Mouse (Mus musculus) frontal cortex, postnatal 36 days (tissue): ENCODE measurements around the gene Hmg20a.

Experiments used
- DNase-seq, 2 experiments: peaks; one replicate each; pipeline ENCODE4 v3.0.0; 2022; ENCODE audit warnings: low spot score in 2 of 2

Hmg20a gene

DNA sequence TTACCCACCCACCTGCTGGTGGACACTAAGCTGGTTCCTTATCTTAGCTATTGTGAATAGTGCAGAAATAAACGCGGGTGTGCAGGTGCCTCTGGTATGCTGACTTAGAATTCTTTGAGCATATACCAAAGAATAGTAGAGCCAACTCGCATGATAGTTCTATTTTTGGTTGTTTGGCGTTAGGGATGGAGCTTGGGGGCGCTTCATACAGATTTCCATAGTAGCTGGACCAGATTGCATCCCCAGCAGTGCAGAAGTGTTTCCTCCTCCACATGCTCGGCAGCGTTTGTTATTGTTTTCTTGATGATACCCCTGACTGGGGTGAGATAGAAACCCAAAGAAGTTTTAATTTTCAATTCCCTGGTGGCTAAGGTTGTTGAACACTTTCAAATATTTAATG is 21.3 kb downstream of the Hmg20a start:
- DNase-seq, result peak in 1 of 2 experiments; percentile 23

DNA sequence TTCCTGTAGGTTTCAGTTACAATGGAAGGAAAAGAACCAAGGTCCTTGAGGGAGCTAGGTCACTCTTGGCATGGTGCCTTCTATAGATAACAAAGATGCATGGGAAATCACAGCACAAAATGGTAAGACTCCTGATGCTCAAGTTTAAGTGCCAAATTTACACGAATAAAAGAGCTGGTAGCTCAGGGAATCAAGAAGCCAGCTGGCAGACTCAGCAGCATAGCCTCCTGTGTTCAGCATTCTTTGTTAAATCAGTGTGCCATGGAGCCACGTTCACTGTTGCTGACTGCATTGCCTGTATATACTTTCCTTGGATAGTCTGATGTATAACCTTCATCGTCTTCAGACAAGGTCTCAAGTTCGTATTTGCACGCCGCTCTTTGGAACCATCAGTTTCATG is 33.2 kb downstream of the Hmg20a start:
- peak in 1 of 2 experiments; percentile 22 for DNase-seq

DNA sequence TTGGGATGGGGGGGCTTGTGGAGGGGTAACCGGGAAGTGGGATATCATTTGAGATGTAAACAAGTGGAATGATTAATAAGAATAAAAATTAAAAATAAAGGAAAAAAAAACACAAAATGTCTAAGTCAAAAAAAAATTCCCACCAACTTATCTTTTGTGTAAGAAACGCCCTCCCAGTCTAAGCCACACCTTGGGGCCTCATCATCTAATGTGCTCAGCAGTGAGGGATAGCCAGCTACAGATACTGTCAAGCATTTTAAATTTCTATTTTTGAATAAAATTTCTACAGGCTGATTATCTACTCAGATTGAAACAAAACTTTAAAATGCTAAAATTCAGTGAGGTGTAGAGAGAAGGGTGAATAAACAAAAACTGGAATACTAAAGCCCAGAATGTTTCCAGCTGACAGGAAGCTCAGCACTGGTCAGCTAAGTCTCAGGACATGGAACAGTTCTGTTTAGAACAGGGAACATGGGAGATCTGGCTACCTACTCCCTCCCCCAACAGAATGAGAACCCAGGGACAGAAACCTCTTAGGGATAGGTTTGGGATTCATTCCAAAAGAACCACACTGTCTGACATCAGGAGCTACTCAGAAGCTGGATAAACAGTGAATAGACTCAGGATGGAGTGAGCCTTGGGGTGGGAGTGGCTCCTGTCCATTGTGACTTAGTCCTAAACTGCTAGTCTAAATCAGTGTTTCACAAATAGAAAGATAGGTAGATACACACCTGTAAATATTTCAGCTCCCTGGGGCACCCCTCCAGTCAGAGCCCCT is 34.8 kb downstream of the Hmg20a start:
- DNase-seq, result no peak

DNA sequence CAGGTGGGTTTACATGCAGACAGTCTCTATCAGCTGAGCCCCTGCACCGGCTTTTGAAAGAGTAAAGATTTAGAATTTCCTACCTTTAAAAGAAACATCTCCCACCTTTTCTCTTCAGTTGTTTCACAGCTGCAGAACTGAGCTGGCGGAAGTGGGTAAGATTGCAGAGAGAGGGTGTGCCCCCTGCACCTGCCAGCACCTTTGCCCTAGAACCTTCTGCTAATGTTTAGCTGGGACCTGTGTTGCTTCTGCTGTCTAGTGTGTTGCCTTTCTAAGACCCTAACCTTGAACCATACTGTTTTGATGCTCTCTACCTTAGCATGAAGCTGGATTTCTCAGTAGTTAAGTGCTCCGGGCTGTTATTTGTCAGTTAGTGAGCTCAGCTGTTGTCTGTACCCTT is 38.0 kb downstream of the Hmg20a start:
- no peak for DNase-seq

DNA sequence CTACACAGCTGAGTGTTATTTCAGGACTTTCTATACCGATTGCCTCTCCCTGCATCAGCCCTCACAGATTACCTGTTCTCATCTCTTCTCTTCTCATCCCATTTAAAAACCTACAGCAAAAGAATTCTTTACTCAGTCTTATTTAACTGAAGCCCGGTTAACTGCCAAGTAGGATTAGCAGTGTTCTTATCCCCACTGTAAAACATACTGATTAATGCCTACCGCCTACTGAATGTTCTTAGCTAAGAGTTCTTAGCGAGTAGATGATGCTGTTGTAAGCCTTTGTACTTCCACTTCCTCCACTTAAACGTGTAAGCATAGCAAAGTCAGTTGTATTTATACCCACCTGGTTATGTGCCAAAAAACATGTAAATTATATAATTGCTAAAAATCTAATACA is 42.6 kb downstream of the Hmg20a start:
- no peak for DNase-seq

DNA sequence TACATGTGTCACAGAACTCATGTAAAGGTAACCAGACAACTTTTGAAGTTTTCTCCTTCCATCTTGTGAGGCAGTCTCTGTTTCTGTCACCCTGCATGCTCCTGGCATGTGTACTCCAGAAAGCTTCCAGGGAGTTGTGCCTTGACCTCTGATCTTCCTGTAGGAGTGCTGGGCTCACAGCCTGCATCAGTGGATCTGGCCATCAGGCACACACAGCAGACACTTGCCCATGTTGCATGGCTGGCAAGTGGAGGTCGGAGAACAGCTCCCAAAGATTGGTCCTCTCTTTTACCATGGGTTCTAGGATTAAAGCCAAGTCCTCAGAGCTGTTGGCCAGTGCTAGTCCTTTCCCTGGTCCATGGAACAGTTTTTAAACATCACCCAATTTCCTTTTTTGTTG is 44.2 kb downstream of the Hmg20a start:
- no peak for DNase-seq

DNA sequence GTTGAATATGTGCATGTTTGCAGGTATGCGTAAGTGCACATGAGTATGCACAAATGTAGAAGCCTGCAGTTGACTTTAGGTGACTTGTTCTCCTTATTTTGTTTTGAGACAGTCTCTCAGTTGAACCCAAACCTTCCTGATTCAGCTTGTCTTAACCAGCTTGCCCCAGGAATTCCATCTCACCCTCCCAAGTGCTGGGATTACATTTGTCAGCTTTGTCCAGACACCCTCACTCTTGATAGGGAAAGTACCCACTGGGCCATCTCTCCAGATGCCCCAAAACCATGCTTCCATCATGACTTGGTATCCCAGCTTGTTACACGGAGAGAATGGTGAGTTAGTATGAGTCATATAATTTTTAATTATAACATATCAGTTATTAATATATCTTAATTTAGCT is 44.6 kb downstream of the Hmg20a start:
- no peak for DNase-seq

DNA sequence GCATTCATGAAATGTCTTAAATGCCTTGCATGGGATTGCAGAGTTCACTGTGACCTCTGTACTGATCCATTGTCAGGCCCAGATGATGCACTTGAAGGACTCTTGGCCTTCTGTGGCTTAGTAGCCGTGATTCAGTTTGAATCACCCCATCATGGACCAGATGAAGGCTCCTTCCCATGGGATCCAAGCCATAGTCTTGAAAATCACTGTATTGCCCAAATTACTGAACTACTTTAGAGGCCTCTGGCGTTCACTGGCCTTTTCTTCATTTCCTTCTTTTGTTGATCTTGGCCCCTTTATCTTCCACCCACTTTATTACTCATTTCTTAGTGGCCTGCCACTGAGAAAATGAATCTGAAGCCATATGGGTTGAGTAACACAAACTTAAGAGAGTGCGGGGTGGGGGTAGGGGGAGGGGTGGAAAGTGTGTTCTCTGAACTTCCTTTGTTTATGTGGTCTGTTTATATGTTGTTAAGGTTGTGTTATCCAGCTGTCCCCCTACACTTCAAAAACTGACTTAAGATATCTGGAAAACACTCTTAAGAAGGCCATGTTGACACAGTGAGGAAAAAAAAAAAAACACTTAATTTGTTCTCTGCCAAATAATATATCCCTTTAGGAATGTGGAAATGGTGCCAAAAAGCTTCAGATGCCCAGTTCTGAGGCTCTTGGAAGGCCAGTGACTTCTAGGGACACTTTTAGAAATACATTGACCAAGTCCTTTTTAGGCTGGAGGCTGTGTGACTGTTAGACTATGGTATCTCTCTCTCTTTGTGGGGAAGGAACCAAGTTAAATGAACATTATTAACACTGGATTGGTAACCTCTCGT is 45.5 kb downstream of the Hmg20a start:
- no peak for DNase-seq

DNA sequence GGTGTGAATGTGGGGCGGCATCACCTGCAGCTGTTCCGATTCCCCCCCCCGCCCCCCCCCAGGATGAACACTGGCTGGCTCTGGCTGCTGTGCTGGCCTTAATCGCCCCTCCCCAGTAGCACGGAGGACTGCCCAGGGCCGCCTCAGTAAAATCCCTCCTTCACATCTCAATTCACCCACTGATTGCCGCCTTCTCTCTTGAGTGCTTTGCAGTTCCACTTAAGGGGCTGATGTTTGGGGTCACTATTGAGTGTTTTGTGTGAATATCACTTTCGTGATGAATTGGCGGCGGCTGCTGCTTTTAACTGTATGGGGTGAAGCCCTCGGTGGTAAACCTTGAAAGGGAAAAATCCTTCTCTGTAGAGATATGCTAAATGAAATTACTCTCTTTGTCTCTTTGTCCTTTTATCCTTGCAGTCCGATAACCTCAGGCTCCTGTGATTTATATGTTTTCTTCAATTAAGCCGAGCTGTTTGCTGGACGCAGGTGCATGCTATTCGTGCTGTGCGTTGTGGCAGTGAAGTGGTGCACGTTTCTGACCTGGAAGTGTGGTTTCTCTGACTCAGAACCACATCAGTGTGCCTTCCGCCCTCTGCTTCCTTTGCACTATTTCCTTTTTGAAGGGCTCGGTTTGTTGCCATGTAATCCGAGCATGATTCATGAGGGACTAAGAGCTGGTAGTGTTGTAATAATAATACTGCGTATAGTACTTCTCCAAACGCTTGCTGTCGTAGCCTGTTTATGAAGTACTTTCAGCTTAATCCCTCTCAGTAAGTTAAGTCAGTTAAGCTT is 46.6 kb downstream of the Hmg20a start:
- no peak for DNase-seq

DNA sequence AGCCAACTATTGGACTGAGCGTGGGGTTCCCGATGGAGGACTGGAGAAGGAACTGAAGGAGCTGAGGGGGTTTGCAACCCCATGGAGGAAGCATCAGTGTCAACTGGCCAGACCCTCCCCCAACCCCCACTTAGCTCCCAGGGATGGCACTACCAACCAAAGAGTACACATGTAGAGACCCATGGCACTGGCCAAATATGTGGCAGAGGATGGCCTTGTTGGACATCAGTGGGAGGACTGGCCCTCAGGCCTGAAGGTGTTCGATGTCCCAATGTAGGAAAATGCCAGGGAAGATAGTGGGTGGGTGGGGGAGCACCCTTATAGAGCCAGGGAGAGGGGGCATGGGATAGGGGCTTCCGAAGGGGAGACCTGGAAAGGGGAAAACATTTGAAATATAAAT is 47.8 kb downstream of the Hmg20a start:
- no peak for DNase-seq

DNA sequence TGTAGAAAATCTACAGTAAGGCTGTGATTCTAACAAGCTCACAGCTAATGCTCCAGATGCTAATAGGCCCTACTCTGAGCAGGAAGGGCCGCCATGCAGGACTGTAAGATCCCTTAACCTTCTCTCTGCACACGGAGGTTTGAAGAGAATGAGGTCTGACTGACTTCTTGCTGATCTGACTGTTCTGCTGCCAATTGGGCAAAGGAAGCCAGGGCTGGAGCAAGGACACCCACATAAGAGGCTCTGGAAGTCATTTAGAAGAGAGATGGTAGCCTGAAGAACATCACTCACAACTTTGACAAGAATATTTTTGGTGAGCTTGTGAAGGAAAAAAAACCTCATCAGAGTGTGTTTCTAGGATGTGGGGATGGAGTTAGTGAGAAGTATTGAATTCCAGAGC is 51.2 kb downstream of the Hmg20a start:
- DNase-seq, result no peak

DNA sequence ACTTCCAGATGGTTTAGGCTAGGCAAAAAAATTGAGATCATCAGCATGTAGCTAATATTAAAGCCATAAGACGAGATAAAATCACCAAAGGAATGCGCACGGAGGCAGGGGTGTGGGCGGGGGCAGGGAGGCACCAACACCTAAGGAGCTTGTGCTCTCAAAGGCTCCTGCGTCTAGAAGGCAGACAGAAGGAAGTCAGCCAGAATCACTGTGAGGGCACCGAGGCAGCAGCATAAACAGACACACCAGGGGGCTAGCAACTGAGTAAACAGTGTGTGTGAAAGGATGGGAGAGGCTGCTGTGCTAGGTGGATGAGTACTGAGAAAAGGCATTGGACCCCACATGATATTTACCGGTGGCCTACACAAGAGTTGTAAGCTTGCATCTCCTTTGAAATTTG is 51.9 kb downstream of the Hmg20a start:
- no peak for DNase-seq

DNA sequence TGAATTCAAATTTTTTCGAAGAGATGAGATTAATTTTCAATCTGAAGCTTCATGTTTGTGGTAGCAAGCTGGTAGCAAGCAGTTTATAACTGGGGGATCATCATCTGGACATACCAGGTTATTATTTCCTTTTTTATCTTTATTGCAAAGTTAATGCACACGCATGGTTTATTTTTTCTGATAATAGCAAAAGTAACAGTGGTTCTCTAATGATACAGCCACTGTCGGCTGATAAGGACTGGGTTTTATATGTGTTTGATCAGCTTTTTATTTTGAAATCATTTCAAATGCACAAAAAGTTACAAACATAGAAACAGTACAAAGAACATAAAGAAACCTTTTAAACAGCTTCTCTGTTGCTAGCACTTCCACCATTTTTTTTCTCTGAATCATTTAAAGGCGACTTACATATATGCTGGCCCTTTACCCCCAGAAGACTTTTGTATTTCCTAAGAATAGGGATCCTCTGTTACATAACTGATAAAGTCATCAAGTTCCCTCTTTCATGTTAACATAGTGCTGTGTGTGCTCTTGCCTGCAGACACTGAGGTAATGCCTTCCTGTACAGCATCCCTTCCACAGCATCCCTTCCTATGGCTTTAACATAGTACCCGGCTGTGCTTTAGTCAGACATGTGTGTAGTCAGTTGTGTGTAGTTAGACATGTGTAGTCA is 60.7 kb downstream of the Hmg20a start:
- no peak for DNase-seq

DNA sequence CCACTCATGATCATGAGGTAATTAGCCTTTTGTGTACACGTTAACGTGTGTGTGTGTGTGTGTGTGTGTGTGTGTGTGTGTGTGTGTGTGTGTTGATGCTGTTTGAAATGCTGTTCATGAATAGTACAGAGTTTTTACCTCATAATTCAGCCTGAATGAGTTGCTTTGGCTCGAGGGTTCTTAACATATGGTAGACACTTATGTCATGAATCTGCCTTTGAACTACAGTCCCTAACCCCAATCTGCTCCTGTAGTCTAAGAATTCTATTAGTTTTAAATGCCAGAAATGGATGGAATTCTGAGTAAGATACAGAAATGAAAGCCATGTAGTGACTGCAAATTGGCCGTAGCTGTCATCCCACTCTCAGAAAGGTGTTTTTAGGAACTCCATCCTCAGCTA is 64.2 kb downstream of the Hmg20a start:
- DNase-seq, result no peak

DNA sequence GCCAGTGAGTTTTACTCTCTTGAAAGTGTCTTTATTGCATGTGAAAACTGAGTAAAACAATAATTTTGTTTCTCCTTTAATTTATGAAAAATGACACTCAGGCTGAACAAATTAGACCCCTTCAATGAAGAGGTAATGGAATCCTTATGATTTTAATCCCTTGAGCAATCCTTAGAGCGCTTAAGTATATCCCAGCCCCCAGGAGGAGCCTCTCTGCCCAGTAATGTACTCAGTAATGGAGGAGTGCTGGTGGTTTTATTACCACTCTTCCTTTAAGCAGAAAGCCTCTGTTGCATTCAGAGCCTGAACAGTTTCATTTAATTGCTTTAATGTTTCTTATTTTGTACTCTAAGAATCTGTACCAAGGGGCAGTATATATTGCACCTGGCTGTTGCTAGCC is 67.0 kb downstream of the Hmg20a start:
- DNase-seq, result no peak

DNA sequence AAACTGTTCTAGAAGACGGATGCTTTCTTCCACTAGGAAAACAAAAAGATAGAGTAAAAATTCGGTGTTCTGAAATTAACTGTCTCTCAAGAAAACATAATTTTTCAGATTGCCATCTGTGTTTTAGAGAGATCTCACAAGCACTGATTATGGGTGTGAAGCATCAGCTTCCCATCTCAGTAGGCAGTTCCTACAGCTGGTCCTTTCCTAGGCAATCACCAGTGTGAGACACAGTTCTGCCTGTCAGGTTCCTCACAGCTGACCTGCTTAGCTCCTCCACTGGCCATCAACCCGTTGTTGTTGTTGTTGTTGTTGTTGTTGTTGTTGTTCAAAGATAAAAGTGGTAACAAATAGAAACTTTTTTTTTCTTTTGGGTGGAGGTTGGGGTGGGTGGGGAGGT is 67.7 kb downstream of the Hmg20a start:
- no peak for DNase-seq

DNA sequence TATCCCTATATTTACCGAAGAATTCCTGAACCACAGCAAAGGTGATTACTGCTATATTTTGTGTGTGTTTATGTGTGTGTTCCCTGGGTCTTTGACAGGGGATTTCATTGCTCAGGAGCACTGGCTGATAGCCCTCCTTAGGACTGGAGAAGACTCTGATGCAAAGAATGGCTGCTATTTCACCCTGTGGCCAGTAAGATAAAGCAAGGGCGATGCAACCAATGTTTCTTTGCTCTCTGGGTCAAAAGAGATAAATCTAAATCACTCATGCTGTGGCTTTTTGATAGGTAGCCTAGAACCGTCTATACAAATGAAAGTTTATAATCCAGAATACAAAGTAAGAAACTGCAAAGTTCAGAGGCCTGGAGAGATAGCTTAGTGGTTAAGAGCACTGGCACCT is 69.2 kb downstream of the Hmg20a start:
- DNase-seq, result no peak

DNA sequence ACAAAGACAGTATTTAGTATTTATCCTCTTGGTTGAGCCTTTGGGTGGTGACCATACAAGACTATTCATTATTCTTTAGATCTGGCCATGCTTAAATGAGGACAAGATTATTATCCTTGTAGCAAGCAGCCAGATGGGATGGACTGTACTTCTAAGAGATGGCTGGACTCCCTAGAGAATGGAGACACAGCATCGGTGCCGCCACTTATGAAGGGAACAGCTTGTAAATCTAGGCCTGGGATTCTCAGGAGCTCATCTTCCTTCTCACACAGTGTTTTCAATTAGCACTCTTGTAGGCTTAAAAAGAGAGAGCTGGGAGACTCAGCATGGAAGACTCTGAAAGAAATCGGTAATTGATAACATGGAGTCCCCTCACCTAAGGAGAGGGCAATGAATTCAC is 74.0 kb downstream of the Hmg20a start:
- no peak for DNase-seq

DNA sequence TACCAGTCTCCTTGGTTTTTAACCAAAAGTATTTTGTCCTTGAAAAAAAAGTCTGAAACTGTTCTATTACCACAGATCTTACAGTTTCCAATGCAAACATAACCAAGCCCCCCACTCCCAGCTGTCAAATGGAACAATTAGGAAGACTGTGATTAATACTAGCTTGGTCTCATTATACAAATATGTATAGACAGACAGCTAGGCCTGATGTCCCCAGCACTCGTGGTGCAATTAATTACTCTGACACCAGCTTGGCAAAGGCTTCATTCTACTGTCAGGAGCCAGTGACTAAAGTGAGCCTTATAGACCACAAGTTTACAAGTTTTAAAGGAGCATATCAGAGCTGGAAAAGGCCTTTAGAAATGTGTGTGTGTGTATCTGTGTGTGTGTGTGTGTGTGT is 74.5 kb downstream of the Hmg20a start:
- no peak for DNase-seq

DNA sequence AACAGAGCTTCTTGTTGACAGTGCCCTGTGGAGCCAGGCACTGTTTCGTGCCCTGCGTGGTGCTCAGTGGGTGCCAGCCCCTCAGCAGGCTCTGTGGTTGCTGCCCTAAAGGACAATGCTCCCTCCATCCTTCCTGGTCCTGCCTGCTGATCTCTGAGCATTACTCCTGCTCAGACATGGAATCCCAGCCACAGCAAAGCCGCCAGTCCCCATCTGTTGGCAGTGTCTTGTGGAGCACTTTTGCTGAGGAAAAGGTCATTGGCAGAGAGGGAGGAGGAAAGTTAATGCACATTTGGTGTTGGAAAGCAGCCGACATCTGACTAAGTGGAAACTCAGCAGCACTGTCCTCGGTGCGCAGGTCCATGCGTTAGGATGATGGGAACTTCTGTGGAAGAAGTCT is 76.7 kb downstream of the Hmg20a start:
- no peak for DNase-seq

DNA sequence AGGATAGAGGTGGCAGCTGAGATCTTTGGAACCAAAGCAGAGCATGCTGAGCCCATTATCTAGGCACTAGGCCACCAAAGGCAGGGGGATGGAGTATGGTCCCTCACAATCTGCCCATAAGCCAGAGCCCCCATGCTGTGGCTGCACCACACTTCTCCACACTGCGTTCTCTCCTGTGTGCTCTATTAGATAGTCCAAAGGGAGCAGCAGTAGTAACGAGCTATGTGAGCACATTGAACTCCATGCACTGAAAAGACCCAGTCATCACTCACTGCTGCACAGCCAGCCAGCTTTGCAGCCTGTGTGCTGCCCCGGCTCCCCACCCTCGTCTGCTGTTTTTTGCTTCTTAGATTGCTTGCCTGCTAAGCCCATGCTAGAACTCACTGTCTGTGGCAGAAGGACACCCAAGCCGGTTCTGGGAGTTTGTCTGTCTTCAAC is 77.4 kb downstream of the Hmg20a start:
- DNase-seq, result no peak

DNA sequence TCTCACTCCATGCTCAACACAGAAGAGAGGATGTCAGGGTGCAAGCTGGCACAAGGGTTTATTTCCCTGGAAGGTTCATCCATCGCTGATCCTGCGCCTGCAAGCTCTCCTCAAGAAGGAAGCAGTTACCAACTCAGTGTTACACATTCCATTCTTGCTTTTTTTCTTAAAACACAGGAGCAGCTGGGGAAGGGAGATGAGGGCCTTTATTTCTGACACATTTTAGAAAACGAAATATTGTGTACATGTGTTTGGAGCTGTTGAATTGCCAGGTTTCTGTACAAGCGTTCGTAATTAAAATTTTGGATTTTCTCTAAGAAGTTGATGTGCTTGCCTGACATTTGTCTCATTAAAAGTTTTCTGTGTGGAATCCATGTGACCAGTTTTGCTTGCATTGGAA is 78.2 kb downstream of the Hmg20a start:
- DNase-seq, result no peak
